ENCODE assay signal across 8 mouse cellular contexts in genomic region chr9:21165041-21165951, GRCm38 (mm10). TPM values are rescaled to one million over a fixed set of nuclear protein-coding genes. Genes with fewer than 3 reads are reported as not detected.
DNase-seq lines count a peak whose midpoint lies in the region; ATAC-seq and TF ChIP-seq lines count a peak whose summit lies in the region.

Gene Pde4a (plus strand): TSS chr9:21165714.

- peak within 1 kb of the TSS; percentile 59 for H3K4me2 ChIP-seq in forebrain, embryonic 14.5 days (ENCODE audit: low read length)
- H3K4me2 ChIP-seq in heart, postnatal 0 days (ENCODE audit: low read depth, low read length), result peak within 1 kb of the TSS; percentile 79
- H3K4me2 ChIP-seq in liver, postnatal 0 days (ENCODE audit: low read depth, low read length), result peak within 1 kb of the TSS; percentile 76

- H3K36me3 ChIP-seq in forebrain, embryonic 14.5 days (ENCODE audit: control insufficient read depth, insufficient read depth, low read length), result no peaks in the 10 kb centered on the region
- H3K36me3 ChIP-seq in heart, postnatal 0 days (replicated peaks; ENCODE audit: control insufficient read depth, insufficient read depth, low read length), result no peaks in the 10 kb centered on the region
- no peaks in the 10 kb centered on the region for H3K36me3 ChIP-seq in liver, postnatal 0 days (replicated peaks; ENCODE audit: insufficient read depth, low read length)

- H3K4me1 ChIP-seq in forebrain, embryonic 14.5 days (ENCODE audit: control insufficient read depth, insufficient read depth, low read length), result peaks cover 6% of the 10 kb centered on the region; the same call in 1 of the 2 replicates
- peaks cover 20% of the 10 kb centered on the region for H3K4me1 ChIP-seq in heart, postnatal 0 days (ENCODE audit: control insufficient read depth, insufficient read depth)
- peaks cover 42% of the 10 kb centered on the region for H3K4me1 ChIP-seq in liver, postnatal 0 days (ENCODE audit: insufficient read depth)

- TF ChIP-seq EP300 in heart, postnatal 0 days (IDR thresholded peaks at IDR 0.05; ENCODE audit: low read depth), result no peak
- TF ChIP-seq EP300 in liver, postnatal 0 days (IDR thresholded peaks at IDR 0.05; ENCODE audit: low read depth), result no peak

- ATAC-seq in forebrain, embryonic 14.5 days, result peak; percentile 33
- ATAC-seq in heart, postnatal 0 days (ENCODE audit: insufficient read depth, low read depth), result no peak; the same call in 1 of the 2 replicates
- ATAC-seq in liver, postnatal 0 days, result no peak

- DNase-seq in 3134 (ENCODE audit: extremely low read depth, insufficient read length, low spot score) (peak; percentile 61), NIH3T3 (ENCODE audit: low read depth) (peak; percentile 18)
- DNase-seq in forebrain, embryonic 14.5 days (ENCODE audit: low spot score), result peak; percentile 80
- peak; percentile 46 for DNase-seq in heart, postnatal 0 days (ENCODE audit: low spot score)
- peak; percentile 61 to 71 for DNase-seq in kidney, postnatal 4 days
- peak; percentile 50 for DNase-seq in liver, postnatal 0 days
- DNase-seq in right cerebral cortex, adult 2 months (ENCODE audit: low spot score in 2 of 2), result peak; percentile 77 to 83
- DNase-seq in urinary bladder, adult 18-20 months (ENCODE audit: low spot score in 2 of 2), result no peak

- H3K4me3 ChIP-seq in forebrain, embryonic 14.5 days (ENCODE audit: low read depth, low read length), result peak within 1 kb of the TSS; percentile 40
- H3K4me3 ChIP-seq in heart, postnatal 0 days (ENCODE audit: low read depth, low read length), result peak within 1 kb of the TSS; percentile 53
- H3K4me3 ChIP-seq in liver, postnatal 0 days (ENCODE audit: low read depth, low read length), result peak within 1 kb of the TSS; percentile 56

- peak within 1 kb of the TSS; percentile 56 for H3K9ac ChIP-seq in forebrain, embryonic 14.5 days (ENCODE audit: low read length)
- peak within 1 kb of the TSS; percentile 49 for H3K9ac ChIP-seq in heart, postnatal 0 days (replicated peaks; ENCODE audit: low read depth, low read length)
- H3K9ac ChIP-seq in liver, postnatal 0 days (replicated peaks), result peak within 1 kb of the TSS; percentile 62

- WGBS in forebrain, embryonic 14.5 days, result 2% methylated on average over 82 of the region's 86 CpGs
- WGBS in heart, postnatal 0 days, result under 1% methylated on average over 74 of the region's 86 CpGs
- WGBS in liver, postnatal 0 days (ENCODE audit: insufficient replicate concordance), result 1% methylated on average over 74 of the region's 86 CpGs

- no peak within 1 kb of the TSS for H3K27ac ChIP-seq in forebrain, embryonic 14.5 days (ENCODE audit: low read depth, low read length)
- H3K27ac ChIP-seq in heart, postnatal 0 days (ENCODE audit: low read depth), result 0 out of 2 replicates have a peak within 1 kb of the TSS, but pooled peaks have one; percentile 8
- H3K27ac ChIP-seq in liver, postnatal 0 days (ENCODE audit: low read depth), result no peak within 1 kb of the TSS

- H3K9me3 ChIP-seq in forebrain, embryonic 14.5 days (replicated peaks; ENCODE audit: control insufficient read depth, low read length), result no peaks in the 10 kb centered on the region
- no peaks in the 10 kb centered on the region for H3K9me3 ChIP-seq in heart, postnatal 0 days (replicated peaks; ENCODE audit: control insufficient read depth, low read length)
- H3K9me3 ChIP-seq in liver, postnatal 0 days (ENCODE audit: low read length), result no peaks in the 10 kb centered on the region

- peaks cover 56% of the 10 kb centered on the region for H3K27me3 ChIP-seq in forebrain, embryonic 14.5 days (replicated peaks; ENCODE audit: control insufficient read depth, insufficient read depth, low read length)
- H3K27me3 ChIP-seq in heart, postnatal 0 days (ENCODE audit: control insufficient read depth, insufficient read depth, low read length), result peaks cover 47% of the 10 kb centered on the region
- H3K27me3 ChIP-seq in liver, postnatal 0 days (ENCODE audit: insufficient read depth, low read length), result peaks cover 42% of the 10 kb centered on the region

- TF ChIP-seq CTCF in heart, postnatal 0 days (IDR thresholded peaks at IDR 0.05; ENCODE audit: low read depth), result no peak
- TF ChIP-seq CTCF in liver, postnatal 0 days (IDR thresholded peaks at IDR 0.05; ENCODE audit: low read depth), result 0 out of 2 replicates have a peak, but pooled peaks have one; percentile 3

RNA-seq across cellular contexts. Expression of gene Pde4a, which starts in this region (rescaled TPM):
- 17.3 and 22.4 TPM in 2 replicates for polyA plus RNA-seq in forebrain, embryonic 14.5 days (2014; fragmentation: Nextera tagmentation; extraction: Ambion mirVana)
- total RNA-seq in heart, postnatal 0 days (2014; rRNA removed; ENCODE audit: low replicate concordance), result 10.2 and 14.6 TPM in 2 replicates
- 16.6 and 17.5 TPM in 2 replicates for polyA plus RNA-seq in heart, postnatal 0 days (2015; fragmentation: Nextera tagmentation; extraction: Ambion mirVana)
- 1.4 and 1.5 TPM in 2 replicates for polyA plus RNA-seq in liver, postnatal 0 days (2015; fragmentation: Nextera tagmentation; extraction: Ambion mirVana)

Comparison
In these comparisons a context has a peak if more than half of its experiments do, and no peak if none do; other contexts are left out.
1. DNase-seq: peak in 3134 (single experiment), NIH3T3 (single experiment), forebrain, embryonic 14.5 days (single experiment), heart, postnatal 0 days (single experiment), kidney, postnatal 4 days (2 of 2), liver, postnatal 0 days (single experiment) and right cerebral cortex, adult 2 months (2 of 2); none in urinary bladder, adult 18-20 months (0 of 2).
2. Peak in every context shown above with its lines, with median percentiles within 50 percentile points of each other: H3K4me2 ChIP-seq, H3K4me3 ChIP-seq and H3K9ac ChIP-seq.